Mouse (Mus musculus) heart, embryonic 10.5 days (tissue): ENCODE measurements around the gene Wfdc15a. TPM values are rescaled to one million over a fixed set of nuclear protein-coding genes. Genes with fewer than 3 reads are reported as not detected.

Experiments used
- DNase-seq: peaks from one replicate; pipeline ENCODE4 v3.0.0-alpha.2; 2017; ENCODE audit warnings: low spot score
- H3K27ac ChIP-seq: fragments of 300-500 bp; sonication (generic); 2 replicates; pipeline ENCODE4 v1.5.1; 2016; ENCODE audit warnings: mild to moderate bottlenecking
- H3K27me3 ChIP-seq: fragments of 300-500 bp; sonication (generic); 2 replicates; pipeline ENCODE4 v1.6.1; 2016; ENCODE audit warnings: mild to moderate bottlenecking; ENCODE audit not compliant: poor library complexity, insufficient read depth, severe bottlenecking
- H3K36me3 ChIP-seq: fragments of 300-500 bp; sonication (generic); 2 replicates; pipeline ENCODE4 v1.6.1; 2016; ENCODE audit warnings: mild to moderate bottlenecking, moderate library complexity
- H3K4me1 ChIP-seq: fragments of 300-500 bp; sonication (generic); 2 replicates; pipeline ENCODE4 v1.6.1; 2016; ENCODE audit warnings: mild to moderate bottlenecking
- H3K4me3 ChIP-seq: fragments of 300-500 bp; sonication (generic); 2 replicates; pipeline ENCODE4 v1.5.1; 2016; ENCODE audit warnings: mild to moderate bottlenecking, moderate library complexity
- H3K9me3 ChIP-seq: fragments of 300-500 bp; sonication (generic); 2 replicates; pipeline ENCODE4 v1.6.1; 2016; ENCODE audit warnings: mild to moderate bottlenecking, moderate library complexity
- WGBS: fragments of 180-500 bp; shearing (Covaris S2); methylation state at CpG from one replicate; pipeline ENCODE4 v1.1.7; 2016; 5-methylcytosine and 5-hydroxymethylcytosine counted together
- polyA plus RNA-seq: library from polyadenylated mRNA; unstranded; fragments of >200 nt; fragmentation: Nextera tagmentation; extraction: Ambion mirVana; gene quantifications from 2 replicates; pipeline ENCODE4 v1.2.1, GENCODE M21; 2016

Gene Wfdc15a
- polyA plus RNA-seq, 1 experiment from 2014 or later: not detected

DNA sequence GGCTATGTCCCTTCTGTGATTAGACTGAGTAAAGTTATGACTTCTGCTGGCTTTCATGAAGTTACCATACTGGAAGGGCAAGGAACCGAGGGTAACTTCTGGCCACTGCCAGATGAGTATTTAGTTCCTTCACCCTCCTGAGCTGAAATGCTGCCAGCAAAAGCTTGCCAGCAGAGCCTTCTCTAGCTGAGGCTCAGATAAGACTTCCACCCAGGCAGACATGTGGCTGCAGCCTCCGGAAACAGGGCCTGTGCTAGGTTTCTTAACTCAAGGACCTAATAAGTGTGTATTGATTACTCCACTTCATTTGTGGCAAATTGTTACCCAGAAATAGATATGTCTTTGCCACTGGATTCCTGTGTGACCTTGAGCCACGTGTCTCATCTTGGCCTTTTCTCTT, 26.5 kb downstream of the Wfdc15a start:
- 32% methylated on average over 3 of the region's 3 CpGs for WGBS
- Histone ChIP-seq H3K27ac (no peak overlapping the region), H3K27me3 (peaks cover 88% of the 10 kb centered on the region), H3K4me3 (no peak overlapping the region), H3K36me3 (no peaks in the 10 kb centered on the region), H3K4me1 (peaks cover 31% of the 10 kb centered on the region), H3K9me3 (no peaks in the 10 kb centered on the region)
- no peak for DNase-seq

DNA sequence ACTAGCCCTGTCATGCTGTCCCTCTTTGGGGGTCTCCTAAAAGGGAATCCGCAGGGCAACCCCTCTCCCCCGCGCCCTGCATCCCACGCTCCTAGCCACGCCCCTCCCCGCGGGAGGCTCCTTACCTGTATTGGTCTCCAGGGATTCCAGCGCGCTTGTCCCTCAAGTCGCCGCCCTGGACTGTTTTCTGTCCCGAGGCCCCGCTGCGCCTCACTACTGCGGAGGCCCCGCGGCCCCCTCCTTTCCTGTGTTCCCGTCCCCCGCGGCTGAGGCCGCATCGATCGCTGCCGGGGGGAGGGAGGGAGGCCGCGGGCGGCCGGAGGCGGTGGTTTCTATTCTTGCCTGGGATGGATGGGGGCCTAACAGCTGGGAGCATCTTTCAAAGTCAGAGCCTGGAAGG, 29.0 kb downstream of the Wfdc15a start, which contains the start of gene Kcns1:
Gene Kcns1 (minus strand): TSS at position 212 of the 400 bp plus-strand sequence.
- peak within 1 kb of the TSS; percentile 56 for H3K4me3 ChIP-seq
- peaks cover 92% of the 10 kb centered on the region for H3K27me3 ChIP-seq
- H3K27ac ChIP-seq: 0 out of 2 replicates have a peak within 1 kb of the TSS, but pooled peaks have one; percentile 10
- H3K4me1 ChIP-seq: peaks cover 36% of the 10 kb centered on the region
- no peaks in the 10 kb centered on the region for H3K36me3 ChIP-seq
- H3K9me3 ChIP-seq: no peaks in the 10 kb centered on the region
- no peak for DNase-seq
- WGBS: under 1% methylated on average over 24 of the region's 29 CpGs

DNA sequence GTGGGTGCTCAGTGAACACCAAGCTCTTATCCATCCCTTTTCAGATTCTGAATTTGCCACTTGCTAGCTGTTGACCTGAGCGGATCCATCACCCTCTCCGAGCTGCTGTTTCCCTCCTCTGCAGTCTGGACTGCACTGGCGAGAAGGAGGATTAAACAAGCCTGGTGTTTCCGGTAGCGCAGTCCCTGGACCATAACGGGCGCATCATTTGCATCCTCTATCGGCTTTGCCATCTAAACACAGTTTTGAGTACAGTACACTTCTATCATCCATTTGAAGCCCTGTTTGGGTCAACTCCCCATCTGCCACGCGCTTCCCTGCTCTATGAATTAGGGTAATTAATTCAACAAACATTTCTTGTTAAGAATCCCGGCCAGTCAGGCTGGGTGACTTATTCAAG, 29.6 kb downstream of the Wfdc15a start:
- H3K4me3 ChIP-seq: peak overlapping the region; percentile 56; the same call in 1 of the 2 replicates

DNA sequence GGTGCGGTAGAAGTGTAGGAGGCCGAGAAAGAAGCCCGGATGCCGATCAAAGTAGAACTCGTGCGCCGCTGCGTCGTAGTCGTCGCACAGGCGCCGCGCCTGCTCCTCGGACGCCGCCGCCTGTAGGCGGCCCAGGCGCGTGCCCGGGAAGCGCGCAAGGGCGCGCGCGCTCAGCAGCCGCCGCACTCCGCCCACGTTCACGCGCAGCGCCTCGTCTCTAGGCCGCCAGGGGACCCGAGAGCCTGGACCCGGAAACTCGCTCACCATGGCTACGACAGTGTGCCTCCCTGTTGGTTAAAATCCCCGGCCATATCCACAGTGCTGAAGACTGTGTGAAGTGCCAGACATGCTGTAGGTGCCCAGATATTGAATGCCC, 31.4 kb downstream of the Wfdc15a start:
- DNase-seq: no peak
- Histone ChIP-seq H3K27me3 (peaks cover 95% of the 10 kb centered on the region), H3K4me3 (peak overlapping the region; percentile 57), H3K27ac (no peak overlapping the region), H3K9me3 (no peaks in the 10 kb centered on the region), H3K36me3 (no peaks in the 10 kb centered on the region), H3K4me1 (peaks cover 30% of the 10 kb centered on the region)
- WGBS: 12% methylated on average over 42 of the region's 42 CpGs

More for the DNA sequence above, 29.6 kb downstream of the Wfdc15a start:
- no peaks in the 10 kb centered on the region for H3K36me3 ChIP-seq
- peaks cover 36% of the 10 kb centered on the region for H3K4me1 ChIP-seq
- H3K27me3 ChIP-seq: peaks cover 92% of the 10 kb centered on the region
- H3K9me3 ChIP-seq: no peaks in the 10 kb centered on the region
- DNase-seq: no peak
- 8% methylated on average over 11 of the region's 11 CpGs for WGBS
- no peak overlapping the region for H3K27ac ChIP-seq

DNA sequence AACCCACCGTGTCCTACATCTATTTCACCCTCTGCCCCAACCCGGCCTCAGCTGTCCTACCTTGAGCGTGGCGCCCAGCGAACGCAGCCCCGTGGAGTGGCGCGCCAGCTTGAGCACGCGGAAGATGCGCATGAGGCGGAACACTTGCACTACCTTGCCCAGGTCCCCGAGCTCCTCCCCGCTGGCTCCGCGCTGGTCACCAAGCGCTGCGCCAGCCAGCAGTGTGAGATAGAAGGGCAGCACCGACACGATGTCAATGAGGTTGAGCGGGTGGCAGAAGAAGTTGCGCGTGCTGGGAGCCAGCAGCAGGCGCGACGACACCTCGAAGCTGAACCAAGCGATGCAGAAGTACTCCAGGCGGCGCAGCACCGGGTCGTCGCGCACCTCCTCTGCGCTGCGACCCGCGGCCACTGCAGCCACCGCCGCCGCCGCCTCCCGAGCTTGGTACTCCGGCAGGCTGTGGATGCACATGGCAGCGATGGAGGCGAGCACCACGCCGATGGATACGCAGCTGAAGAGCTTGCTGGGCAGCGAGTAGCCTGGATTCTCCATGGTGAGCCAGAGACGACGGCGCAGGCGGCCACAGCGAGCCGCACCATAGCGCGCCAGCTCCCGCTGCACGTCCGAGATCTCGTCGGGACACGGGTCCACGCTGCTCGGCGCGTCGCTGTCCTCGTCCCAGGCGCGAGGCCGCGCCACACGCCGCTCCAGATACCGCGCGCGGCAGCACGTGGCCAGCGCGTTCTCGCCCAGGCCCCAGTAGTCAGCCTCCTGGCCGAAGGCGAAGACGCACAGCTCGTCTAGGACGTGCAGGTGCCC, 32.0 kb downstream of the Wfdc15a start:
- peaks cover 27% of the 10 kb centered on the region for H3K4me1 ChIP-seq
- H3K9me3 ChIP-seq: no peaks in the 10 kb centered on the region
- H3K4me3 ChIP-seq: peak overlapping the region; percentile 57
- no peak for DNase-seq
- no peaks in the 10 kb centered on the region for H3K36me3 ChIP-seq
- 10% methylated on average over 90 of the region's 90 CpGs for WGBS
- peak overlapping the region; percentile 59; the same call in 1 of the 2 replicates for H3K27ac ChIP-seq
- peaks cover 92% of the 10 kb centered on the region for H3K27me3 ChIP-seq

DNA sequence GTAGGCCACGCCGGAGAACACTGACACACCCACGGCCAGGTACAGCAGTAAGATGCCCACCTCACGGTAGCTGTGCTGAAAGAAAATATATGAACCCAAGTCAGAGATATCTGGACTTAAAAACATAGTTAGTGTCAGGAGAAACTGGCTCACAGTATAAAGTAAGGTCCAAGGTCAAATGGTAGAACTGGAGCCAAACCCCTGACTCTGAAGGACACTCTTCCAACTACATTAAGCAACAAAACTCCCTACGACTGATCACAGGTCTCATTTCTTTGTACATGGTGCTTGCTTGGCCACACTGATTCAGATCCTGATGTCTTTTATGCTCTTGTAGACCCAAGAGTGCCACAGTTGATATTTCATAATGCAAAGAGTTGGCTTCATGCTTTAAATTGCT, 35.0 kb downstream of the Wfdc15a start:
- no peak for DNase-seq
- Histone ChIP-seq H3K36me3 (no peaks in the 10 kb centered on the region), H3K9me3 (no peaks in the 10 kb centered on the region), H3K27me3 (peaks cover 70% of the 10 kb centered on the region), H3K4me1 (peaks cover 11% of the 10 kb centered on the region), H3K4me3 (no peak overlapping the region), H3K27ac (no peak overlapping the region)
- 90% methylated on average over 5 of the region's 5 CpGs for WGBS

DNA sequence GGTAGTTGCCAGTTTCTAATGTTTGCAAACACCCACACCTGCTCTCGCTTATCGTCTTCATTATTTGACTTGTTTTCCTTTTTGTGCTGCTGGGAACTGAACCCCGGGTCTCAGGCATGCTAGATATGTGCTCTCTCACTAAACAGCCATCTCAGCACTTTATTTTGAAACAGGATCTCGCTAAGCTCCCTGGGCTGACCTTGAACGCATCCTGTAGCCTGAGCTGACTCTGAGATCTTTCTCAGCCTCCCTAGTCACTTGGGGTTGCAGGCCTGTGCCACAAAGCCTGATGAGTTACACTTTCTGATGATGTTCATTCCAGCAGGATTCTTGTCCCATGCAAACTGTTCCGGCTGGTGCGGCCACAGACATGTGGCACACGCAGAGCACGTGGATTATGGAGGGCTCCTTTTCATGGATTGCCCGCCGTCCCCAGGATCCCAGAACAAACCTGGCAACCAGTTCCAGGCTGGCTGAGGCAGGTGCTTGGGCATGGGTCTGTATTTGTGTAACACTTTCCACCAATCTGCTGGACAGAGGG, 38.3 kb downstream of the Wfdc15a start:
- WGBS: 76% methylated on average over 11 of the region's 11 CpGs
- no peaks in the 10 kb centered on the region for H3K36me3 ChIP-seq
- H3K4me1 ChIP-seq: no peaks in the 10 kb centered on the region
- H3K27ac ChIP-seq: no peak overlapping the region
- no peaks in the 10 kb centered on the region for H3K9me3 ChIP-seq
- H3K27me3 ChIP-seq: peaks cover 37% of the 10 kb centered on the region
- H3K4me3 ChIP-seq: no peak overlapping the region
- DNase-seq: no peak

DNA sequence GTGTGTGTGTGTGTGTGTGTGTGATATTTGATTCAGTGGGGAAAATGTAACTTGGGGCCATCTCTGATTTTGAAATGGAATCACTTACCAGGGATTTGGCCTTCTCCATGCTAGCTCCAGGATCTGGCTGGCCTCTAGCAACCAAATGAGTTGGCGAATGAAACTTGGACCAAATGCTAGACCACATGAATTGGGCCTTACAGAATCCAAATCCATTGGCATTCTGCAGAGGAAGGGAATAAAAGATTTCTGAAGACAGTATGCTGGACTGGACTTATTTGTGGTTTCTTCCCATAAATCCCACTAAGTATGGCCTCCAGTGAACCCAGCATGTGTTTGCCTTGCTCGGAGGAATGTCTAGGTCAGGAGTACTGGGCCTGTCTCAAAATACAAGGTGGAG, 41.1 kb downstream of the Wfdc15a start:
- H3K9me3 ChIP-seq: no peaks in the 10 kb centered on the region
- DNase-seq: no peak
- 82% methylated on average over 2 of the region's 2 CpGs for WGBS
- H3K4me1 ChIP-seq: no peaks in the 10 kb centered on the region
- peaks cover 6% of the 10 kb centered on the region; the same call in 1 of the 2 replicates for H3K36me3 ChIP-seq
- H3K27me3 ChIP-seq: peaks cover 12% of the 10 kb centered on the region; the same call in 1 of the 2 replicates
- H3K4me3 ChIP-seq: no peak overlapping the region
- no peak overlapping the region for H3K27ac ChIP-seq

DNA sequence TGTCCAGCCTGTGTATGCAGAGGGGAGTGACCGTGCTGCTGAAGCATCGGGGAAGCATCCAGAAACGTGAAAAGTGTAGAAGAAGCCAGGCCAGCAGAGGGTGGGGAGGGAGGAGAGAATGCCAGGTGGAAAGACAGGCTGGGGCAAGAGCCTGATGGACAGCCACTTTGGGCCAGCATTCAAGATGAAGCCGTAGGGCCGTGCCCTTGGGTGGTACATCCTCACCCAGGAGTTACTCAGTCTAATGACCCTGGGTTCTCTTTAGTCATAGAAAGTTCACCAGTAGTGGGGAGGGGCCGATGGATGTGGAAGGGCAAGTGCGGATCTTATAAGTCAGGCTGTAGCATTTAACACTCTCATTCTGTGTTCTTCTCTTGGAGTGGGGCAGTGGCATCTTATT, 43.8 kb downstream of the Wfdc15a start:
- H3K36me3 ChIP-seq: peaks cover 28% of the 10 kb centered on the region
- 83% methylated on average over 7 of the region's 7 CpGs for WGBS

DNA sequence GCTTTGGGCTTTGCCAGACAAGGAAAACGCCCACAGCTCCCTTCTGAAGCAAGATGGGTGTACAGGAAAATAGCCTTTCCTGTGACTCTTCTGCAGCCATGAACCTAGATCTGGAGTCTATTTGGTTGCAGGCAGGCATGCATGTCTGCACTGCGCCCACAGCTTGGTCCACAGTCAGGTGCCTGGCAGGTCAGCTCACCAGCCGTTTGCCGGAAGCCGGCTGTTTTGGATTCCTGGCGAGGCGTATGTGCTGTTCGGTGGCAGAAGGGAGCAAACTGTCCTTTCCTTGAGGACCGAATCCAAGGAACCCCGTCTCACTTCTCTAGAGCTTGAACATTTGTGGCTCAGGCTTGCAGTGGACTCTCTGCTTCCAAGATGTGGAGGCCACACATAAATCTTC, 45.9 kb downstream of the Wfdc15a start:
- no peak for DNase-seq
- H3K27ac ChIP-seq: no peak overlapping the region

More for the DNA sequence above, 43.8 kb downstream of the Wfdc15a start:
- no peak for DNase-seq
- H3K4me1 ChIP-seq: no peaks in the 10 kb centered on the region
- no peak overlapping the region for H3K27ac ChIP-seq
- no peaks in the 10 kb centered on the region for H3K9me3 ChIP-seq
- no peaks in the 10 kb centered on the region for H3K27me3 ChIP-seq
- no peak overlapping the region for H3K4me3 ChIP-seq

DNA sequence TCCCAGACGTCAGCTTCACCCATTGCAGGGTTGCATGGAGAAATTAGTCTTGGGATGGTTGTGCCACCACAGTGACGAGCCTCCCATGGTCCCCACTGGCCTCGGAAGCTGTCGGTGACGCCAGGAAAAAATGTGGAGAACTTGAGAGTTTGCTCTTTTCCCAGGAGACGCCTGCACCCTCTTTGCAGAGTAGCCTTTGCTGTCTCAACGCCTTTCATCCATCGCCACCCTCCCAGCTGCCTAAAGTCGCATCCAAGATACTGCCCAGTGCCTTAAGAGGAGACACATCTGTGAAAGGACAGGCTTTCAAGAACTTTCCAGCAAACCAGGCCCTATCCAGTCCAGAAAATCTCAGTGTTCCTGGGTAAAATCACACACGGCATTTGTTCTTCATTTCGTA, 47.6 kb downstream of the Wfdc15a start:
- H3K36me3 ChIP-seq: peaks cover 28% of the 10 kb centered on the region
- WGBS: 87% methylated on average over 11 of the region's 11 CpGs
- no peak overlapping the region for H3K27ac ChIP-seq
- no peak for DNase-seq
- no peaks in the 10 kb centered on the region for H3K9me3 ChIP-seq
- no peak overlapping the region for H3K4me3 ChIP-seq
- H3K4me1 ChIP-seq: peaks cover 15% of the 10 kb centered on the region
- H3K27me3 ChIP-seq: no peaks in the 10 kb centered on the region

More for the DNA sequence above, 45.9 kb downstream of the Wfdc15a start:
- peaks cover 28% of the 10 kb centered on the region for H3K36me3 ChIP-seq
- H3K27me3 ChIP-seq: no peaks in the 10 kb centered on the region
- H3K4me3 ChIP-seq: no peak overlapping the region
- peaks cover 15% of the 10 kb centered on the region for H3K4me1 ChIP-seq
- H3K9me3 ChIP-seq: no peaks in the 10 kb centered on the region
- WGBS: 92% methylated on average over 10 of the region's 10 CpGs

DNA sequence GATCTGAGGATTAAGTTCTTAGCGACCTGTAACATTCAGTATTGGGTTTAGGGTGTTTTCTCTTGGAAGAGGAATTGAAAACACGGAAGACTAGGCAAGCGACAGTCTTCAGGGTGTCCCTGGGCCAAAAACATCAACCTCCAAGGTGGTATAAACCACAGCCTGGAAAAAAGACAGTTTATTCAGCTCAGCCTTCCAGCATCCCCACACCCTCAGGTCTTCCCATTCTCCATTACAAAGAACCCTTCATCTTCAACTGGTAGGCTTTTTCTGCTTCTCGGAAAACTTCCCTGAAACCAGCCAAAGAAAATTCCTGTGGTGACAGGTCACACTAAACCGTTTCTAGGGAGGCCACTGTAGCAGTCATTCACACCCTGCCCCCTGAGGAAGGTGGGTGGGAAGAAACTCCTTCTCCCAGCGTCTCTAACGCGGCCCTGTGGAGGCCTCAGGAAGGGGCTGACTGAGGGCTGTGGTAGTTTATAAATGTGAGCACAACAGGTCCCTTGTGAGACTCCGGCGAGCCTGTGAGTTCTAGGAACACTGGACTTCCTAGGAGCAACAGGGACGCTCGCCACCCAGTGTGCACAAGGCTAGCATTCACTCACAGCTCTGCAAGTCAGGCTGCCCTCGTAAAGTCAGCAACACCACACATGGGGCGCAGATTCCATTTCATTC, 49.7 kb downstream of the Wfdc15a start:
- Histone ChIP-seq H3K27me3 (no peaks in the 10 kb centered on the region), H3K36me3 (peaks cover 22% of the 10 kb centered on the region), H3K4me1 (peaks cover 15% of the 10 kb centered on the region), H3K4me3 (no peak overlapping the region), H3K9me3 (no peaks in the 10 kb centered on the region), H3K27ac (peak overlapping the region; percentile 71)
- DNase-seq: no peak
- 44% methylated on average over 14 of the region's 14 CpGs for WGBS
